Mouse (Mus musculus) megakaryocyte, embryonic 14.5 days (primary cell): ENCODE measurements around the gene Kif11.

Experiments
- FLI1 ChIP-seq: IDR thresholded peaks from 2 replicates; pipeline ENCODE4 v1.6.1; 2012; ENCODE audit warnings: low read length, inconsistent platforms, mixed read lengths
- GATA1 ChIP-seq: IDR thresholded peaks from 3 replicates; pipeline ENCODE4 v1.6.1; 2012; ENCODE audit warnings: mixed read lengths, low read length, inconsistent platforms, borderline replicate concordance

- TF ChIP-seq GATA1 (no peak), FLI1 (no peak)
These were observed 12.9 kb upstream of the Kif11 start for GRCm38 (mm10) chr19:37363128-37363939.
